Mouse (Mus musculus) mature B cell (primary cell): ENCODE data around the gene Macrod2.

Source experiments
- in situ Hi-C: fragments of 300-500 bp; cut with MboI; formaldehyde crosslinking; loops from 2 replicates; pipeline ENCODE4 v1.14.3; 2019

Macrod2 gene

DNA sequence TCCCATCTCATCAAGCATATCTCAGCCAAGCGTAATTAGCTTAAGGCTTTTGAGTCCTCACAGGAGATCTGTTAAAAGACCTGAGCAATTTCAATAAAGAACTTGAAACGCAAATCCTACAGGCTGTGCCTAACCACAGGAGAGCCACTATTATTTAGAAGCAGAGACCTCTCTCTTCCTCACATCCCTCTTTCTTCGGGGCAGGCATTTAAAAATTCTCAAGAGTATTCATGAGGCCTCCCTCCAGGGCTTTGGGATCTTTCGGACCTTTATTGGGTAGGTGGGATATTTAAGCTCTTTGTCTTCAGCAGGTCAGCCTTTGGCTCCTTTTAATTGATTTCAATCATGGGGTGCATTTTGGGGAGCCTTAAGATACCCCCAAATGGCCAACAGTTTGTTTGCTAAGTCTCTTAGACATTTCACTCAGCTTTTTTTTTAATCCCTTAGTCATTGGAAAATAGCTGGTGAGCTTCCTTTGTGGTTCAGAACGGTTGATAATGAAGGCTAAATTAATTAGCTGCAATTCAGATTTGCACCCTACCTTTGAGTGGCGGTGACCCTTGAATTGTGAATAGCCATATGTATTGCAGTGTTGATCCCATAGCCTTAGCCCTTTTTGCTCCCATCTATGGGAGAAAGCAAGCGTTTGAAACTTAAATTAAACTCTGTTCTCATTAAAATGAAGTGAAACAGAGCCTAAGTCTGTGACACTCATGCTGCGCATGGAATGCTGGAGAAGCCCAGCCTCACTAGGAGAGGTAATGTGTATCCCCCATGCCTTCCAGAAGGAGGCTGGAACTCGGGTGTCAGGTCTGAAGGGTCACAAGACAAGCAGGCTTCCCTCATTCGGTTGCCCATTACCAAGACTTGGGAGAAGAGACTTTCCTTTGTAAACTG is 1940.2 kb downstream of the Macrod2 start:
- in situ Hi-C loops: no loop called here

DNA sequence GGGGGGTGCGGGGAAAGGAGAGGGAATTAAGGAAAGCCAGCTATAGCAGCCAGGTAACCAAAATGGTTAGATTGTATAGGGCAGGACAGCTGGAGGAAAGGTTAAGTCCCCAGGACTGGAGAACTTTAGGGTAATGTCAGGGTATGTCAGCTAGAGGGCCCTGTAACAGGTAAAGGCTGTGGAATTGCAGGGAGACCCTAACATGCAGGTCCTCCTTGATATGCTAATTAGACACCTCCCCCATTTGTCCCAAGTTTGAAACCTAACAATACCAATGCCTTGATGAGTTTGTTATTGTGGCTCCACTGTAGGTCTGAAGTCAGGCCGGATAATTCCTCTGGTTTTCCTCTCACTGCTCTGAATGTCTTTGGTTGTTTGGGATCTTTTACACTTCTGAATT is 1948.9 kb downstream of the Macrod2 start:
- in situ Hi-C loops: no loop called here

DNA sequence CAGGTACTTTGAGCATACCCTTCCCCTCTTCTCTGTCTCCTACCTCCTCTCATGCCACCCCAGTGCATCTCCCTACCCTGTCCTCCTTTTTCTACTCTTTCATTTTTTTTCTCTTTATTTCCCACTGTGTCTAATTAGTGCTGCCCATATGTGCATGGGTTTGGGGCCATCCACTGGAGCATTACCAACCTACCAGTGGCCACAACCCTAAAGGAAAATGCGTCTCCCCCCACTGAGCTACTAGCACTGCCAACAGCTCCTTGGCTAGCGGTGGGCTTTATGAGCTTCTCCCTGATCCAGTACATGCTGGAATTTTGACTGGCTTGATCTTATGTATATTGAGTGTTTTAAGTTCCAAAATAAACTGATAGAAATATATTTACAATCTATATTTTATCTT is 1949.6 kb downstream of the Macrod2 start:
- in situ Hi-C loops: no loop called here

GRCm38 (mm10) chr2:142349805-142350204 is 1954.7 kb downstream of the Macrod2 start:
- in situ Hi-C loops: no loop called here

DNA sequence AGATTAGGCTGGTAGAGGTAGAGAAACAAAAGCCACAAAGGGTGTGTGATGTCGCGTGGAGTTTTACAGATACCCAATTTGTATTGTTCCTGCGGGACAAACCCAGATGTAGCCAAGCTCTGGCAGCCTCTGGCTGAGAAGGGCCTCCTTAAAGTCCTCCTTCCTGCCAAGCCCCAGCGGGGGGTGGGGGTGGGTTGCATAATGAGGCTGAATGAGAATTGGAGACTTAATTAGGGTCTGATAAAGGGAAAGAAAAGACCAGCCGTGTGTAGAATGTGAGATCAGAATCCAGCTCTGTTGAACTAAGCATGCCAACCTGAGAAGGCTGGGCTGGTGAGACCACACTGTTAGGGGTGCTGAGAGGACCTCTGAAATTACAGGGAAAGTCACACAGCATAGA is 1967.8 kb downstream of the Macrod2 start:
- in situ Hi-C loops: no loop called here

DNA sequence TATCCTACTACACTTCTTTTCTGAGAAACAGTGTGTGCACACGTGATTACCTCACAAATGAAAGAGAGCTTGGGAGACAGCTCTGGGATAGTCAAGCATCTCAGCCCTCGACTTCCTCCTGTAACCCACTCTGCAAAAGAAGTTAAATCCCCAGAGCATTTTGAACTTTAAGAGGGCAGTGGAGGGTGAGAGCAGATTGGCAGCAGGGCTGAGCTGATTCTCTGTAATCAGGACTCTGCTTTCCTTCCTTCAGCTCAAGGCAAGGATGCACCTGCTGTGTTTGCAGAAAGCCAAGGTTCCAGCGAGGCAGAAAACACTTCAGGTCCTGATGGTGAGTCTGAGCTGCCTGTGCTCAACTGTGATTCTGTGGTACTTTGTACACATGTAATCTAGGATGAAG is 1978.9 kb downstream of the Macrod2 start:
- in situ Hi-C loops: no loop called here

- in situ Hi-C loops: no loop called here
Measured at GRCm38 (mm10) chr2:142380563-142380962, 1985.5 kb downstream of the Macrod2 start.

- in situ Hi-C loops: no loop called here
Measured at GRCm38 (mm10) chr2:142381081-142381579, 1986.0 kb downstream of the Macrod2 start.

DNA sequence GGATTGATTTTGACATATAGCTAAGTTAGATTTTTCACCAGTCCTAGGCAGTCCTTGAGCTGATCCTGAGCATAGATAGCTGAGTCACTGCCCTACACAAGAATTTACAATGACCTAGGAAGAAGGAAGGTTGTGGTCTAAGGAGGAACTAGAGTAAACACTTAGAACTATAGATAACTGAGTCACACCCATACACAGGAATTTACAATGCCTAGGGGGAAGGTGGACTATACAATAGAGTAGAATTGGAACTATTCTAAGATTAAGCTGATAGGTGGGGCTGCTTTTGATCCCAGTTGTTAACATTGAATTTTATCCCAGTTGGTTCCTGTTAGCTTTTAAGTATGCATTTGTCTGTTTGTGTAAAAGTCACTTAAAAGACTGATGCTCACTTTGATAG is 1998.4 kb downstream of the Macrod2 start:
- in situ Hi-C loops: no loop called here

DNA sequence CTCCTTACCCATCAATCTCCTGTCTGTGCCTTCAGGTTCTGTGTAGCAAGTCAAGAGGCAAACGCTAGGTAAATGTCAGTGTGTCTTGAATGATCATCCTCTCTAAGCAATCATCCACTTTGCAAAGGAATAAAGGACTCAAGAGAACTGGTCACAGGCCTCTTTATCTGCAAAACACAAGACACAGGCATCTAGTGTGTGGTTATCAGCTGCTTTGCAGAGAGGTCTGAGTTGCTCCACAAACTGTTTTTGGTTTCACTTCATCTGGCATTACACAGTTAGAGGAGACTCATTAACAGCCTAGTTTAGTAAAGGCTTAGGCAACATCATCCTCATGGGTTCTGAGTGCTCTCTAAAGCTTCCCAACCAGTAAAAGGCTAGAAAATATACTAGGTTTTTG is 2004.4 kb downstream of the Macrod2 start:
- in situ Hi-C loops: no loop called here

- in situ Hi-C loops: no loop called here
Measured at GRCm38 (mm10) chr2:142400781-142401180, 2005.7 kb downstream of the Macrod2 start.

GRCm38 (mm10) chr2:142401359-142401758 is 2006.2 kb downstream of the Macrod2 start:
- in situ Hi-C loops: no loop called here

DNA sequence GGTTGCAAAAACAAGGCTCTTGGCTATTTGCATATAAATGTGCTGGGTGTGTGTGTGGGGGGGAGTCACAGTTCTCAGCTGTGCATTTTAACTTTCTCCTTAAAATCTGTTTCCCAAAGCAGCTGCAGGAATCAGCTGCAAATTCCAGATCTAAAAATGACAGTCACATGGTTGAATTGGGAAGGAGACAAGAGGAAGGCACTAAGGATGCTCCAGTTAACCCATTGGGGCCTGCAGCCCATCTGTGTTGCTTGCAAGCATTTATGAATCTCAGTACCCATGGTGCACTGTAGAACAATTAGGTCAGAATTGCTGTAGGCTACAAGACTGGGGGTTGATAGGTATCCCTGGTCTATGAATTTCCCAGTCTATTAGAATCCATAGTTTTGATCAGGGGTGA is 2008.3 kb downstream of the Macrod2 start:
- in situ Hi-C loops: no loop called here

DNA sequence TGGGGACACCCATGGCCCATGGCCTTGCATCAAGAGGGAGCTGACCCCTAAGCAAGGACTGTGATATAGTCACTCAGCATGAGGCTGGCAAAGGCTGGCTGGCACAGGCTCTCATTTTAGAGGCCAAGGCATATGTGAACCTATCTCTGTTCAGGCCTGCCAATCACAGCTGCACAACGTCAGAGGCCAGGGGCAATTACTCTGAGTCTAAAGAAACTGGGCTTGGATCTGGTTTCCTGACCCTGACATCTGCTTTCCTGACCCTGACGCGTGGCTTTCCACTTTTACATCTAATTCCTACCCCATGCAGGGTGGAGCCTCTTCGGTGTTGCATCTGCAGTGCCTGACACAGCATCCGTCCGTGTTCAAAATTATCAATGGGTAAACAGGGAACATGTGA is 2009.2 kb downstream of the Macrod2 start:
- in situ Hi-C loops: no loop called here

- in situ Hi-C loops: no loop called here
Measured at GRCm38 (mm10) chr2:142407341-142407740, 2012.2 kb downstream of the Macrod2 start.

DNA sequence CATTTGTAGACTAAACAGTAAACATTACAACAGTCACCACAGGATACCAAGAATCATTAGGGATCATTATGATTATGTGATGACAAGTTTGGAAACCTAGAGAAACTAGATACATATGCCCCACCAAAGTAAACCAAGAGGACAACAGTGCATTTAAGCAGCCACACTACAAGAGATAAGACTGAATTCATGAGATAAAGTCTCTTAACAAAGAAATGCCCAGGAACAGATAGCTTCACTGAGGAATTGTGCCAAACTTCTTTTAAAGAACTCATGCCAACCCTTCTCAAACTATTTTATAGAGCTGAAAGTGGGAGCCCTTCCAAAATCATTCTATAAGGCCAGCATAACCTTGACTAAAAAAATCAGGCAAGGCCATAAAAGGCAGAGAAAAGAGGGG is 2015.0 kb downstream of the Macrod2 start:
- in situ Hi-C loops: no loop called here

DNA sequence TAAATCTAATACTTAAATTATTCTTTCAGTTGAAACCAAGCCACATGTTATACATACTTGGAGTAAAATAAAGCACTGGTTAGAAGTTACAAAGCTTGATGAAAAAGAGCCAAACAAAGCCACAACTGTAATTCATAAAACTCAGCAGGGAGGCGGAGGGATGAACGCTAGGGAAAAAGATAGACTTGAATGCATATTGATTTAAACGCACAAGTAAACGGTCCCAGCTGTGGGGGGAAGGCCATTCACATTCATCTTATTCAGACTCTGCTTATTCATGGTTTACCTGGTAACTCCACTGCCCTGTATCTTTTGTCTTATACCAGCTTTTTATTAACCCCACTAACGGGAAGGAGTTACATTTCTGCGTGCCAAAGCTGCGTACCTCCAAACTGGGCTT is 2038.0 kb downstream of the Macrod2 start:
- in situ Hi-C loops: no loop called here

GRCm38 (mm10) chr2:142434731-142435130 is 2039.6 kb downstream of the Macrod2 start:
- in situ Hi-C loops: no loop called here

DNA sequence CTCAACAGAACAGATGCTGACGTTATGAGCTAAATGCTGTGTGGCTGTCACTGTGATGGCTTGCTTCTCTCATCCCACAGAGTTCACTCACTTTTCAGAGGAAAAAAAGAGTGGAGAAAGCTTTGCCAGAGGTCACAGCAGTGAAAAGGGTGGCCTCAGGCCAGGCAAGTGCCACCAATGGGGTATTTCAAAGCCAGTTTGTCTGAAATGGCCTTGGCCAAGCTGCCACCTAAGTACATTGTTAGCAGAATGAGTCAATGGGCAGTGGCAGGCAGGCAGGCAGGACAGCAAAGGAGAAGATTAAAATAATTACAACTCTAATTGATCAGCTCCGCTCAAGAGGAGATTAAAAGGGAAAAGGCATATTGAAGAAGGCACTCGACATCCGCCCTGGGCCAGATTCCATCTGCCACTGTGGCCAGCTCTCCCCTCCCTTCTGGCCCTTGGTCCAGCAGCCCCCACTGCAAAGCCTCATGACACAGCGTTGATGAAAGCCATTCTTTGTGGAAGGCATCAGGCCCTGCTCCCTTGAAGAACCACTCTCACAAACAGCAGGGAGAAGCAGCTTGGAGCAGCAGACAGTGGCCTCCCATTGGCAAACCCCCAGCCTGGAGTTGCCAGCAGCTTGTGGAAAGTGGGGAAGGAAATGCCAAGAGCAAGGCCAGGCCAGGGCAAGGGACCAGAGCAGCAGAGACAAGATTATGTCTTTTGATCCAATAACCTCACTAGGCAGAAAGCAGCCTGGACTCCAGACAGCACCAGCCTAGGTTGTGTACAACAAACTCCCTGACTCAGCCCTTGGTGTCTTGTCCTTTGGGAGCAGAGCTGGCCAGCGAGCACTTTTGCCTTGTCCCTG is 2042.7 kb downstream of the Macrod2 start:
- in situ Hi-C loops: no loop called here
